Mouse (Mus musculus) liver, embryonic 11.5 days (tissue): ENCODE data around the gene Frmd4a. TPM values are rescaled to one million over a fixed set of nuclear protein-coding genes. Genes with fewer than 3 reads are reported as not detected.

Source experiments
- ATAC-seq: fragments of 200-750 bp; cut with Nextera tagmentation; replicated peaks from 2 replicates; pipeline ENCODE4 v1.8.0; 2017; ENCODE audit warnings: moderate number of reproducible peaks, mild to moderate bottlenecking, moderate TSS enrichment, moderate library complexity; ENCODE audit not compliant: low FRiP score
- DNase-seq: peaks from one replicate; pipeline ENCODE4 v3.0.0-alpha.2; 2017; ENCODE audit warnings: low spot score
- H3K27ac ChIP-seq: fragments of 300-500 bp; sonication (generic); 2 replicates; pipeline ENCODE4 v1.5.1; 2014; ENCODE audit warnings: mild to moderate bottlenecking, low read depth, low read length, control low read depth
- H3K27me3 ChIP-seq: fragments of 300-500 bp; sonication (generic); replicated peaks from 2 replicates; pipeline ENCODE4 v1.6.1; 2014; ENCODE audit warnings: low read length, mixed read lengths; ENCODE audit not compliant: control insufficient read depth, insufficient read depth
- H3K36me3 ChIP-seq: fragments of 300-500 bp; sonication (generic); 2 replicates; pipeline ENCODE4 v1.6.1; 2014; ENCODE audit warnings: mild to moderate bottlenecking, low read length, moderate library complexity, mixed read lengths; ENCODE audit not compliant: control insufficient read depth, insufficient read depth
- H3K4me1 ChIP-seq: fragments of 300-500 bp; sonication (generic); replicated peaks from 2 replicates; pipeline ENCODE4 v1.6.1; 2014; ENCODE audit warnings: low read length, mixed read lengths; ENCODE audit not compliant: control insufficient read depth, insufficient read depth
- H3K4me2 ChIP-seq: fragments of 300-500 bp; sonication (generic); 2 replicates; pipeline ENCODE4 v1.6.1; 2014; ENCODE audit warnings: mild to moderate bottlenecking, control low read depth, moderate library complexity
- H3K4me3 ChIP-seq: fragments of 300-500 bp; sonication (generic); 2 replicates; pipeline ENCODE4 v1.5.1; 2014; ENCODE audit warnings: low read depth, low read length, control low read depth
- H3K9ac ChIP-seq: fragments of 300-500 bp; sonication (generic); 2 replicates; pipeline ENCODE4 v1.6.1; 2014; ENCODE audit warnings: low read depth, low read length, control low read depth
- H3K9me3 ChIP-seq: fragments of 300-500 bp; sonication (generic); 2 replicates; pipeline ENCODE4 v1.6.1; 2016; ENCODE audit warnings: low read length, inconsistent platforms, mixed read lengths; ENCODE audit not compliant: control insufficient read depth
- WGBS: fragments of 180-500 bp; shearing (Covaris S2); extraction: QIAGEN DNeasy Blood & Tissue Kit; methylation state at CpG from one replicate; pipeline ENCODE4 v1.1.7; 2014; 5-methylcytosine and 5-hydroxymethylcytosine counted together
- polyA plus RNA-seq: library from polyadenylated mRNA; unstranded; fragments of >200 nt; fragmentation: Nextera tagmentation; extraction: Ambion mirVana; gene quantifications from 2 replicates; pipeline ENCODE4 v1.2.1, GENCODE M21; 2014

Gene Frmd4a
- polyA plus RNA-seq, 1 experiment from 2014 or later, result 18.6 TPM

- Histone ChIP-seq H3K9ac (no peak overlapping the region), H3K9me3 (no peaks in the 10 kb centered on the region), H3K4me2 (no peak overlapping the region), H3K4me1 (no peaks in the 10 kb centered on the region), H3K27ac (no peak overlapping the region), H3K4me3 (no peak overlapping the region), H3K36me3 (no peaks in the 10 kb centered on the region), H3K27me3 (no peaks in the 10 kb centered on the region)
- no peak for ATAC-seq
- DNase-seq, result no peak
- WGBS, result 68% methylated on average over 2 of the region's 2 CpGs
Observed at GRCm38 (mm10) chr2:4101370-4101769, 83.9 kb downstream of the Frmd4a start.

GRCm38 (mm10) chr2:4113303-4113920, 95.9 kb downstream of the Frmd4a start:
- Histone ChIP-seq H3K27ac (no peak overlapping the region), H3K4me1 (no peaks in the 10 kb centered on the region), H3K36me3 (no peaks in the 10 kb centered on the region), H3K27me3 (no peaks in the 10 kb centered on the region), H3K9ac (no peak overlapping the region), H3K4me2 (no peak overlapping the region), H3K9me3 (no peaks in the 10 kb centered on the region), H3K4me3 (no peak overlapping the region)
- no peak for ATAC-seq
- no peak for DNase-seq
- WGBS, result 83% methylated on average over 7 of the region's 7 CpGs

GRCm38 (mm10) chr2:4119678-4120458, 102.4 kb downstream of the Frmd4a start:
- Histone ChIP-seq H3K9me3 (no peaks in the 10 kb centered on the region), H3K36me3 (no peaks in the 10 kb centered on the region), H3K27me3 (no peaks in the 10 kb centered on the region; the same call in 1 of the 2 replicates), H3K9ac (no peak overlapping the region), H3K27ac (no peak overlapping the region), H3K4me2 (no peak overlapping the region), H3K4me1 (no peaks in the 10 kb centered on the region), H3K4me3 (no peak overlapping the region)
- no peak for ATAC-seq
- WGBS, result 58% methylated on average over 9 of the region's 9 CpGs
- DNase-seq, result no peak

- WGBS, result 88% methylated on average over 4 of the region's 4 CpGs
- Histone ChIP-seq H3K4me1 (no peaks in the 10 kb centered on the region), H3K27ac (no peak overlapping the region)
Observed at GRCm38 (mm10) chr2:4131216-4131615, 113.7 kb downstream of the Frmd4a start.

GRCm38 (mm10) chr2:4137493-4137892, 120.0 kb downstream of the Frmd4a start:
- no peak for DNase-seq
- ATAC-seq, result no peak
- no peaks in the 10 kb centered on the region for H3K27me3 ChIP-seq
- WGBS, result 88% methylated on average over 3 of the region's 3 CpGs
- no peak overlapping the region for H3K9ac ChIP-seq
- H3K36me3 ChIP-seq, result no peaks in the 10 kb centered on the region
- no peaks in the 10 kb centered on the region for H3K9me3 ChIP-seq
- no peak overlapping the region for H3K4me2 ChIP-seq
- H3K4me1 ChIP-seq, result no peaks in the 10 kb centered on the region
- H3K4me3 ChIP-seq, result no peak overlapping the region
- H3K27ac ChIP-seq, result no peak overlapping the region

More at GRCm38 (mm10) chr2:4131216-4131615, 113.7 kb downstream of the Frmd4a start:
- no peak for DNase-seq
- Histone ChIP-seq H3K36me3 (no peaks in the 10 kb centered on the region), H3K9ac (no peak overlapping the region), H3K4me3 (no peak overlapping the region), H3K27me3 (no peaks in the 10 kb centered on the region), H3K4me2 (no peak overlapping the region), H3K9me3 (no peaks in the 10 kb centered on the region)
- ATAC-seq, result no peak

- Histone ChIP-seq H3K27me3 (no peaks in the 10 kb centered on the region), H3K27ac (no peak overlapping the region), H3K36me3 (no peaks in the 10 kb centered on the region), H3K9me3 (no peaks in the 10 kb centered on the region), H3K9ac (no peak overlapping the region), H3K4me1 (no peaks in the 10 kb centered on the region), H3K4me3 (no peak overlapping the region), H3K4me2 (no peak overlapping the region)
- no peak for ATAC-seq
- WGBS, result 64% methylated on average over 4 of the region's 4 CpGs
- no peak for DNase-seq
Observed at GRCm38 (mm10) chr2:4142221-4142950, 124.9 kb downstream of the Frmd4a start.

GRCm38 (mm10) chr2:4144424-4144823, 126.9 kb downstream of the Frmd4a start:
- WGBS, result 86% methylated on average over 4 of the region's 4 CpGs
- DNase-seq (no peak), ATAC-seq (no peak)
- no peaks in the 10 kb centered on the region for H3K4me1 ChIP-seq
- no peaks in the 10 kb centered on the region for H3K27me3 ChIP-seq
- no peaks in the 10 kb centered on the region for H3K9me3 ChIP-seq
- H3K4me3 ChIP-seq, result no peak overlapping the region
- H3K27ac ChIP-seq, result no peak overlapping the region
- H3K9ac ChIP-seq, result no peak overlapping the region
- H3K4me2 ChIP-seq, result no peak overlapping the region
- no peaks in the 10 kb centered on the region for H3K36me3 ChIP-seq

- 21% methylated on average over 14 of the region's 14 CpGs for WGBS
- H3K27me3 ChIP-seq, result peaks cover 4% of the 10 kb centered on the region
- H3K36me3 ChIP-seq, result no peaks in the 10 kb centered on the region
- no peak overlapping the region for H3K9ac ChIP-seq
- no peaks in the 10 kb centered on the region for H3K4me1 ChIP-seq
- no peaks in the 10 kb centered on the region for H3K9me3 ChIP-seq
- ATAC-seq, result no peak
- H3K27ac ChIP-seq, result no peak overlapping the region
- H3K4me2 ChIP-seq, result peak overlapping the region; percentile 46
- DNase-seq, result no peak
- peak overlapping the region; percentile 36 for H3K4me3 ChIP-seq
Observed at GRCm38 (mm10) chr2:4152521-4153040, 135.1 kb downstream of the Frmd4a start.
